Comparison of ENCODE assay signal across 22 mouse cellular contexts in the genomic region with DNA sequence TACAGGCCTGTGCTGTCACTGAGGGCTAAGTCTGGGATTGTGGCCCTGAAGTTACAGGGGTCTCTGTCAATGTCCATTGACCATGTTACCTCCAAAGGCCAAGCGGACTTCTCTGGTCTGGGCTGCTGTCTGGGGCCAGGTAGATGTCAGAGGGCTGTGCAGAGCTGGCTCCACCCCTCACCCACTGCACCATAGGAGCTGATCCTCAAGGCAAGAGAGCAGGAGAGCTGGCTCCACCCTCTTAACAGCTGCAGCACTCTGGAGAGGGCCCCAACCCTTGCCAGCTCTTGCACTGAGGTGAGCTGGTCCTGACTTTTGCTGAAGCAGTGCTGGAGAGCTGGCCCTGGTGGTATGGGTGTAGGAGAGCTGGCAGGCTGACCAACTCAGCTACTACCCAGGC. TPM values are rescaled to one million over a fixed set of nuclear protein-coding genes. Genes with fewer than 3 reads are reported as not detected.
A peak's percentile ranks its signal among the peaks of the same experiment; 100 is the strongest.
DNase-seq lines count a peak whose midpoint lies in the region; ATAC-seq and TF ChIP-seq lines count a peak whose summit lies in the region.
"Not testable (repeated sequence)": the region's sequence is repeated elsewhere in the genome, so short reads cannot be mapped to it uniquely, and the experiment has no call there.
"Had no signal": no experiment of that assay in that cellular context is flagged by ENCODE, and none has a peak within 500 bp of the region (broad histone marks: within the 10 kb centered on the region; RNA-seq: fewer than 3 reads in every experiment).

No protein-coding gene starts in this region.

- not testable (repeated sequence) for H3K36me3 ChIP-seq in hindbrain, embryonic 13.5 days; kidney, embryonic 15.5 days; limb, embryonic 14.5 days (ENCODE audit: control insufficient read depth, insufficient read depth, low read length); lung, embryonic 16.5 days (ENCODE audit: control insufficient read depth, insufficient read depth, low read length); midbrain, postnatal 0 days (ENCODE audit: insufficient read depth, low read length); stomach, embryonic 16.5 days (ENCODE audit: control insufficient read depth, insufficient read depth, low read length)

- H3K4me1 ChIP-seq in hindbrain, embryonic 13.5 days (replicated peaks); kidney, embryonic 15.5 days; limb, embryonic 14.5 days (ENCODE audit: control insufficient read depth, insufficient read depth, low read length); lung, embryonic 16.5 days (replicated peaks; ENCODE audit: control insufficient read depth, insufficient read depth, low read length); midbrain, postnatal 0 days (ENCODE audit: insufficient read depth, low read length); stomach, embryonic 16.5 days (ENCODE audit: control insufficient read depth, insufficient read depth, low read length): not testable (repeated sequence)

- H3K9ac ChIP-seq in hindbrain, embryonic 13.5 days; kidney, embryonic 15.5 days; limb, embryonic 14.5 days (ENCODE audit: low read depth, low read length, severe bottlenecking); lung, embryonic 16.5 days (ENCODE audit: low read length); midbrain, postnatal 0 days (replicated peaks; ENCODE audit: low read length, poor library complexity, severe bottlenecking); stomach, embryonic 16.5 days (ENCODE audit: low read length): not testable (repeated sequence)

- TF ChIP-seq POLR2A in limb, embryonic 14.5 days (IDR thresholded peaks at IDR 0.05; ENCODE audit: borderline replicate concordance, extremely low read depth, insufficient read depth, insufficient read length): not testable (repeated sequence)

- TF ChIP-seq CTCF in midbrain, postnatal 0 days (IDR thresholded peaks at IDR 0.05): not testable (repeated sequence)

- 77% methylated on average over 1 of the region's 1 CpGs for WGBS in hindbrain, embryonic 13.5 days
- WGBS in kidney, embryonic 15.5 days: 69% methylated on average over 1 of the region's 1 CpGs
- 55% methylated on average over 1 of the region's 1 CpGs for WGBS in limb, embryonic 14.5 days
- 53% methylated on average over 1 of the region's 1 CpGs for WGBS in lung, embryonic 16.5 days
- 75% methylated on average over 1 of the region's 1 CpGs for WGBS in midbrain, postnatal 0 days
- WGBS in stomach, embryonic 16.5 days: 59% methylated on average over 1 of the region's 1 CpGs

- H3K4me2 ChIP-seq in hindbrain, embryonic 13.5 days; kidney, embryonic 15.5 days; limb, embryonic 14.5 days (replicated peaks; ENCODE audit: low read depth, low read length, severe bottlenecking); lung, embryonic 16.5 days (ENCODE audit: low read depth, low read length); midbrain, postnatal 0 days (ENCODE audit: low read depth, low read length, poor library complexity, severe bottlenecking); stomach, embryonic 16.5 days (ENCODE audit: low read depth, low read length): not testable (repeated sequence)

- peaks cover 30% of the 10 kb centered on the region for H3K9me3 ChIP-seq in hindbrain, embryonic 13.5 days
- peaks cover 18% of the 10 kb centered on the region for H3K9me3 ChIP-seq in kidney, embryonic 15.5 days (replicated peaks)
- peaks cover 13% of the 10 kb centered on the region; the same call in 1 of the 2 replicates for H3K9me3 ChIP-seq in limb, embryonic 14.5 days (ENCODE audit: control insufficient read depth, low read length)
- H3K9me3 ChIP-seq in lung, embryonic 16.5 days (ENCODE audit: control insufficient read depth, low read length); stomach, embryonic 16.5 days (replicated peaks; ENCODE audit: control insufficient read depth, low read length): not testable (repeated sequence)
- H3K9me3 ChIP-seq in midbrain, postnatal 0 days (ENCODE audit: low read length): peaks cover 22% of the 10 kb centered on the region

- peak; percentile 89 for DNase-seq in heart, adult 11 months
- not testable (repeated sequence) for DNase-seq in limb, embryonic 14.5 days (ENCODE audit: low spot score); midbrain, postnatal 0 days (ENCODE audit: low spot score)

- H3K27me3 ChIP-seq in hindbrain, embryonic 13.5 days; kidney, embryonic 15.5 days; limb, embryonic 14.5 days (ENCODE audit: control insufficient read depth, insufficient read depth, low read length); lung, embryonic 16.5 days (ENCODE audit: control insufficient read depth, insufficient read depth, low read depth, low read length); midbrain, postnatal 0 days (ENCODE audit: insufficient read depth, low read length); stomach, embryonic 16.5 days (ENCODE audit: control insufficient read depth, insufficient read depth, low read length): not testable (repeated sequence)

- not testable (repeated sequence) for H3K4me3 ChIP-seq in hindbrain, embryonic 13.5 days; kidney, embryonic 15.5 days (replicated peaks); limb, embryonic 14.5 days (replicated peaks; ENCODE audit: low read length); lung, embryonic 16.5 days (ENCODE audit: low read length); midbrain, postnatal 0 days (ENCODE audit: low read depth, low read length); stomach, embryonic 16.5 days (replicated peaks; ENCODE audit: low read length)

- H3K27ac ChIP-seq in hindbrain, embryonic 13.5 days; kidney, embryonic 15.5 days; limb, embryonic 14.5 days (replicated peaks; ENCODE audit: low read depth, low read length); lung, embryonic 16.5 days (ENCODE audit: low read length); midbrain, postnatal 0 days (ENCODE audit: low read depth, low read length); stomach, embryonic 16.5 days (ENCODE audit: low read length): not testable (repeated sequence)

- peak; percentile 32; the same call in 1 of the 2 replicates for ATAC-seq in hindbrain, embryonic 13.5 days (ENCODE audit: low FRiP score)
- ATAC-seq in kidney, embryonic 15.5 days (replicated peaks; ENCODE audit: low FRiP score): peak; percentile 20; the same call in 1 of the 2 replicates
- 0 out of 2 replicates have a peak, but pooled peaks have one; percentile 9 for ATAC-seq in limb, embryonic 14.5 days (ENCODE audit: low FRiP score, low read depth)
- ATAC-seq in lung, embryonic 16.5 days (ENCODE audit: low read depth): peak; percentile 53
- ATAC-seq in midbrain, postnatal 0 days (ENCODE audit: low FRiP score): peak; percentile 10; the same call in 1 of the 2 replicates
- ATAC-seq in stomach, embryonic 16.5 days (ENCODE audit: insufficient read depth, low FRiP score): peak; percentile 34; the same call in 1 of the 2 replicates

RNA-seq across cellular contexts. Expression of gene Smok2a, which starts 43.2 kb away (rescaled TPM):
- polyA plus RNA-seq in hindbrain, embryonic 13.5 days (2015; fragmentation: Nextera tagmentation; extraction: Ambion mirVana): not detected in 2 replicates
- not detected in 2 replicates for polyA plus RNA-seq in kidney, embryonic 15.5 days (2015; fragmentation: Nextera tagmentation; extraction: Ambion mirVana)
- not detected in 2 replicates for polyA plus RNA-seq in limb, embryonic 14.5 days (2012; rRNA removed)
- not detected in 2 replicates for polyA plus RNA-seq in limb, embryonic 14.5 days (2014; fragmentation: Nextera tagmentation; extraction: Ambion mirVana)
- polyA plus RNA-seq in lung, embryonic 16.5 days (2015; fragmentation: Nextera tagmentation; extraction: Ambion mirVana): not detected in 2 replicates
- not detected in 2 replicates for total RNA-seq in midbrain, postnatal 0 days (2014; rRNA removed)
- not detected in 2 replicates for polyA plus RNA-seq in midbrain, postnatal 0 days (2015; fragmentation: Nextera tagmentation; extraction: Ambion mirVana)
- polyA plus RNA-seq in stomach, embryonic 16.5 days (2015; fragmentation: Nextera tagmentation; extraction: Ambion mirVana): not detected in 2 replicates
- total RNA-seq: adrenal gland, postnatal 36 days; ES-E14; gastrocnemius, adult 8-10 months; heart, adult 18-20 months; heart, postnatal 25 days; layer of hippocampus, adult 8-10 months; left cerebral cortex, adult 18-20 months; left cerebral cortex, postnatal 4 days; megakaryocyte, adult 5-6 weeks had no signal
- polyA plus RNA-seq: cerebellum, adult 2 months; embryonic facial prominence, embryonic 10.5 days; inflammation-experienced regulatory T-cells, adult 6 months; lung, postnatal 0 days; small intestine, adult 2 months; thymus, postnatal 0 days had no signal

RNA-seq across cellular contexts. Expression of gene Unc93a, which starts 46.2 kb away (rescaled TPM):
- polyA plus RNA-seq in hindbrain, embryonic 13.5 days (2015; fragmentation: Nextera tagmentation; extraction: Ambion mirVana): not detected in 2 replicates
- polyA plus RNA-seq in kidney, embryonic 15.5 days (2015; fragmentation: Nextera tagmentation; extraction: Ambion mirVana): not detected in 2 replicates
- 0.10 TPM in 2 replicates for polyA plus RNA-seq in limb, embryonic 14.5 days (2012; rRNA removed)
- polyA plus RNA-seq in limb, embryonic 14.5 days (2014; fragmentation: Nextera tagmentation; extraction: Ambion mirVana): 0.12 and 0.21 TPM in 2 replicates
- polyA plus RNA-seq in lung, embryonic 16.5 days (2015; fragmentation: Nextera tagmentation; extraction: Ambion mirVana): not detected in 2 replicates
- total RNA-seq in midbrain, postnatal 0 days (2014; rRNA removed): 0.14 TPM in 1 of 2 replicates, not detected in the other
- 0.05 and 0.17 TPM in 2 replicates for polyA plus RNA-seq in midbrain, postnatal 0 days (2015; fragmentation: Nextera tagmentation; extraction: Ambion mirVana)
- polyA plus RNA-seq in stomach, embryonic 16.5 days (2015; fragmentation: Nextera tagmentation; extraction: Ambion mirVana): not detected in 2 replicates
- total RNA-seq: gastrocnemius, adult 8-10 months; heart, adult 18-20 months; heart, postnatal 25 days; left cerebral cortex, adult 18-20 months had no signal
- polyA plus RNA-seq: cerebellum, adult 2 months; embryonic facial prominence, embryonic 10.5 days; inflammation-experienced regulatory T-cells, adult 6 months; lung, postnatal 0 days had no signal

RNA-seq across cellular contexts. Expression of gene Smok2b, which starts 52.3 kb away (rescaled TPM):
- polyA plus RNA-seq in hindbrain, embryonic 13.5 days (2015; fragmentation: Nextera tagmentation; extraction: Ambion mirVana): not detected in 2 replicates
- not detected in 2 replicates for polyA plus RNA-seq in kidney, embryonic 15.5 days (2015; fragmentation: Nextera tagmentation; extraction: Ambion mirVana)
- not detected in 2 replicates for polyA plus RNA-seq in limb, embryonic 14.5 days (2012; rRNA removed)
- not detected in 2 replicates for polyA plus RNA-seq in limb, embryonic 14.5 days (2014; fragmentation: Nextera tagmentation; extraction: Ambion mirVana)
- not detected in 2 replicates for polyA plus RNA-seq in lung, embryonic 16.5 days (2015; fragmentation: Nextera tagmentation; extraction: Ambion mirVana)
- not detected in 2 replicates for total RNA-seq in midbrain, postnatal 0 days (2014; rRNA removed)
- not detected in 2 replicates for polyA plus RNA-seq in midbrain, postnatal 0 days (2015; fragmentation: Nextera tagmentation; extraction: Ambion mirVana)
- polyA plus RNA-seq in stomach, embryonic 16.5 days (2015; fragmentation: Nextera tagmentation; extraction: Ambion mirVana): not detected in 2 replicates
- total RNA-seq: adrenal gland, postnatal 36 days; ES-E14; gastrocnemius, adult 8-10 months; heart, adult 18-20 months; heart, postnatal 25 days; layer of hippocampus, adult 8-10 months; left cerebral cortex, postnatal 4 days; megakaryocyte, adult 5-6 weeks had no signal
- polyA plus RNA-seq: cerebellum, adult 2 months; embryonic facial prominence, embryonic 10.5 days; inflammation-experienced regulatory T-cells, adult 6 months; lung, postnatal 0 days; small intestine, adult 2 months; thymus, postnatal 0 days had no signal
